In the genomic region with DNA sequence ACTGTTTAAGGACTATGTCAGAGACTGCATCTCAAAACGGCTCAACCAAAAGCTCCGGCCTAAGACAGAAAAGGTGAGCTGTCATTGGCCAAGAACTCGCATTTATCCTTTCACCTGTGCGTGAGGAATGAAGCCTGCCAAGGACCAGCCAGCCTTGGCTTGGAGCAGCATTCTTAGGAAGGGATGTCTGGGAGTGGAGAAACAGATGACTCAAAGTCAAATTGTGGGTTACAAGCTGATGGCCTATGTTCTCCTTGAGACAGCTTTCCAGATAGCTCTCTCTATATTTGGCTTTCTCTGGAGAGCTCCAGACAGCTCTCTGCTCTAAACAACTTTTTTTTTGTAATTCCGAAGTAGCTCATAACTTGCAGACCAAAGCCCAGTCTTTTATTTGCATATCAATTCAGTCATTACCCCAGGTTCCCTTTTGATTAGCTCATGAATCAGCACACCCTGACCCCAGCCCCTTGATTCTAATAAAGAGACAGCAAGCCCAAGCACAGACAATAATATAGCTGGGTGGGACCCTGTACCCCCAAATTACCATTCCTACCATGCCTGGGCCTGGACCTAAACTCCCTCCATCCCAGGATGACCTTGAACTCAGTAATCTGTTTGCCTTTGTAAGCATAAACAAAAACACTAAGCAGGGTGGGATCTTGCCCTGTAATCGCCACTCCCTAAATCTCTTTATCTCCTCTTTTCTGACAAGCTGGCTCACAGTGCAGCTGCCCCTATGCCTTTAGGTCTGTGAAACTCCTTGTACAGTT, we compare ENCODE assay signal across 24 mouse cellular contexts. TPM values are rescaled to one million over a fixed set of nuclear protein-coding genes. Genes with fewer than 3 reads are reported as not detected.
DNase-seq lines count a peak whose midpoint lies in the region; TF ChIP-seq lines count a peak whose summit lies in the region.
"Had no signal": no experiment of that assay in that cellular context is flagged by ENCODE, and none has a peak within 500 bp of the region (broad histone marks: within the 10 kb centered on the region; RNA-seq: fewer than 3 reads in every experiment).

No protein-coding gene starts in this region.

- no peak for TF ChIP-seq CTCF in heart, adult 2 months (IDR thresholded peaks at IDR 0.05)
- TF ChIP-seq CTCF in ES-Bruce4 (IDR thresholded peaks at IDR 0.05; ENCODE audit: low read depth, low read length) = no peak

- H3K36me3 ChIP-seq in heart, adult 2 months (ENCODE audit: control insufficient read depth, insufficient read depth, low read length) = peaks cover 50% of the 10 kb centered on the region
- peaks cover 16% of the 10 kb centered on the region for H3K36me3 ChIP-seq in ES-Bruce4 (ENCODE audit: control insufficient read depth, insufficient read depth, low read length, poor library complexity, severe bottlenecking)
- H3K36me3 ChIP-seq in ES-E14 (ENCODE audit: control insufficient read depth, insufficient read depth, low read length, poor library complexity, severe bottlenecking) = no peaks in the 10 kb centered on the region; the same call in 1 of the 2 replicates
- H3K36me3 ChIP-seq: embryonic facial prominence, embryonic 12.5 days; embryonic facial prominence, embryonic 15.5 days; heart, embryonic 10.5 days; heart, embryonic 13.5 days; hindbrain, embryonic 15.5 days had no signal

- no peak overlapping the region for H3K4me3 ChIP-seq in heart, adult 2 months
- H3K4me3 ChIP-seq in ES-Bruce4 (ENCODE audit: low read depth, low read length) (no peak overlapping the region), ES-E14 (ENCODE audit: insufficient read depth in 1 of 2, low read depth in 1 of 2, low read length in 2 of 2, poor library complexity in 1 of 2, severe bottlenecking in 1 of 2) (peak overlapping the region in 1 of 2 experiments; percentile 34; a peak in 1 of 4 replicates)
- no peak overlapping the region for H3K4me3 ChIP-seq in brown adipose tissue, adult 24 weeks (ENCODE audit: insufficient read depth, low read depth, low read length)
- H3K4me3 ChIP-seq: embryonic facial prominence, embryonic 12.5 days; embryonic facial prominence, embryonic 15.5 days; heart, embryonic 10.5 days; heart, embryonic 13.5 days; hindbrain, embryonic 12.5 days; hindbrain, embryonic 15.5 days had no signal

- peaks cover 8% of the 10 kb centered on the region for H3K4me1 ChIP-seq in heart, adult 2 months (ENCODE audit: control insufficient read depth, insufficient read depth, low read length)
- H3K4me1 ChIP-seq in ES-Bruce4 (ENCODE audit: control insufficient read depth, insufficient read depth, low read length) (peaks cover 6% of the 10 kb centered on the region), ES-E14 (ENCODE audit: control insufficient read depth in 2 of 2, insufficient read depth in 2 of 2, low read length in 2 of 2, poor library complexity in 1 of 2) (peaks cover 5 to 6% of the 10 kb centered on the region in 2 experiments; a peak in 2 of 4 replicates)
- peaks cover 4% of the 10 kb centered on the region; the same call in 1 of the 2 replicates for H3K4me1 ChIP-seq in brown adipose tissue, adult 24 weeks (ENCODE audit: control insufficient read depth, insufficient read depth, insufficient read length, low read length)
- H3K4me1 ChIP-seq: embryonic facial prominence, embryonic 12.5 days had no signal

- H3K27me3 ChIP-seq in heart, adult 2 months (ENCODE audit: control insufficient read depth, insufficient read depth, low read length) = no peaks in the 10 kb centered on the region
- H3K27me3 ChIP-seq in ES-Bruce4 (ENCODE audit: control insufficient read depth, insufficient read depth, low read length, poor library complexity, severe bottlenecking) = no peaks in the 10 kb centered on the region
- H3K27me3 ChIP-seq: hindbrain, embryonic 12.5 days; hindbrain, embryonic 15.5 days had no signal

- in situ Hi-C loops in ES-E14 (cut with MboI; ENCODE audit: low sequenced_read_pairs in 2 of 2, unreplicated experiment in 2 of 2) = no loop called here

- DNase-seq in heart, adult 2 months = no peak
- no peak for DNase-seq in heart, adult 18-20 months
- peak; percentile 78 for DNase-seq in ES-E14 (ENCODE audit: low read depth, low spot score)
- no peak for DNase-seq in testis, postnatal 10 days (ENCODE audit: low spot score)
- no peak for DNase-seq in ovary, adult 18-20 months (ENCODE audit: low spot score)
- no peak for DNase-seq in urinary bladder, adult 18-20 months (ENCODE audit: low spot score in 2 of 2)
- DNase-seq: adrenal gland, adult 2 months; adrenal gland, postnatal 25 days; cerebellum, adult 18-20 months; cerebellum, adult 9-10 months; cerebellum, postnatal 14 days; forebrain, postnatal 0 days; gastrocnemius, postnatal 10 days; gastrocnemius, postnatal 36 days; heart, postnatal 14 days had no signal

- peak overlapping the region; percentile 43 for H3K27ac ChIP-seq in heart, adult 2 months
- peak overlapping the region; percentile 98 for H3K27ac ChIP-seq in ES-Bruce4 (ENCODE audit: insufficient read depth, low read length)
- H3K27ac ChIP-seq in ES-E14 (ENCODE audit: insufficient read depth, low read depth, low read length, poor library complexity, severe bottlenecking) = peak overlapping the region; percentile 96
- H3K27ac ChIP-seq in brown adipose tissue, adult 24 weeks (replicated peaks; ENCODE audit: low read depth, low read length) = 0 out of 2 replicates have a peak overlapping the region, but pooled peaks have one; percentile 18
- H3K27ac ChIP-seq: embryonic facial prominence, embryonic 12.5 days; embryonic facial prominence, embryonic 15.5 days; heart, embryonic 10.5 days; heart, embryonic 13.5 days; hindbrain, embryonic 12.5 days; hindbrain, embryonic 15.5 days had no signal

- peaks cover 8% of the 10 kb centered on the region for H3K79me2 ChIP-seq in heart, adult 2 months (replicated peaks; ENCODE audit: control insufficient read depth, insufficient read depth, low read length)

- WGBS in heart, adult 2 months = 72% methylated on average over 6 of the region's 6 CpGs

- intact Hi-C loops in heart, adult 2 months (cut with DNase I) = no loop called here

- H3K9me3 ChIP-seq in ES-Bruce4 (replicated peaks; ENCODE audit: control insufficient read depth, insufficient read depth, low read length, poor library complexity, severe bottlenecking) = no peaks in the 10 kb centered on the region
- no peaks in the 10 kb centered on the region for H3K9me3 ChIP-seq in ES-E14 (ENCODE audit: control insufficient read depth, insufficient read depth, low read depth, low read length)
- H3K9me3 ChIP-seq: embryonic facial prominence, embryonic 15.5 days; heart, embryonic 10.5 days; hindbrain, embryonic 15.5 days had no signal

- TF ChIP-seq EP300 in heart, adult 2 months (IDR thresholded peaks at IDR 0.05; ENCODE audit: insufficient read depth, low read depth, low read length) = no peak
- TF ChIP-seq EP300 in ES-Bruce4 (IDR thresholded peaks at IDR 0.05; ENCODE audit: insufficient read depth, low read depth, low read length) = peak; percentile 79; the same call in 1 of the 2 replicates

- H3K9ac ChIP-seq in heart, adult 2 months (ENCODE audit: low read depth, low read length) = no peak overlapping the region
- H3K9ac ChIP-seq in ES-Bruce4 (ENCODE audit: low read depth, poor library complexity, severe bottlenecking) = peak overlapping the region; percentile 31; the same call in 1 of the 2 replicates
- H3K9ac ChIP-seq in ES-E14 (ENCODE audit: insufficient read depth, low read depth, low read length, poor library complexity, severe bottlenecking) = 0 out of 2 replicates have a peak overlapping the region, but pooled peaks have one; percentile 10
- H3K9ac ChIP-seq: embryonic facial prominence, embryonic 12.5 days; embryonic facial prominence, embryonic 15.5 days; forebrain, postnatal 0 days; heart, embryonic 13.5 days; hindbrain, embryonic 12.5 days; hindbrain, embryonic 15.5 days had no signal

- no peak for TF ChIP-seq POLR2A in heart, adult 2 months (IDR thresholded peaks at IDR 0.05; ENCODE audit: insufficient read depth, low read depth, low read length)
- no peak for TF ChIP-seq POLR2A in ES-Bruce4 (IDR thresholded peaks at IDR 0.05; ENCODE audit: insufficient read depth, low read length)

TF ChIP-seq in ES-E14, 5 proteins besides CTCF, POLR2A, EP300 and RAD21:
- 0 out of 2 replicates have a peak, but pooled peaks have one; percentile 36 for TF ChIP-seq CHD2 (IDR thresholded peaks at IDR 0.05; ENCODE audit: low read depth, low read length)
- TF ChIP-seq MAFK (IDR thresholded peaks at IDR 0.05; ENCODE audit: insufficient read depth, low read depth, low read length) = no peak

RNA-seq across cellular contexts. Expression of gene Jam2, which starts 5.1 kb away (rescaled TPM):
- 10 to 100 TPM; 77.9 to 81.0 TPM for total RNA-seq in heart, adult 2 months (2021)
- polyA plus RNA-seq in heart, adult 2 months (2012; rRNA removed) = 55.4 and 91.2 TPM in 2 replicates
- total RNA-seq in heart, adult 18-20 months (2021) = 10 to 100 TPM; 85.1 to 92.0 TPM
- 43.5 and 52.7 TPM in 2 replicates for polyA plus RNA-seq in ES-Bruce4 (2011; ENCODE audit: insufficient read depth, insufficient read length, low read depth, missing spikeins)
- total RNA-seq in ES-E14 (2012; rRNA removed) = 225 and 328 TPM in 2 replicates
- 26.8 and 36.1 TPM in 2 replicates for polyA plus RNA-seq in brown adipose tissue, adult 24 weeks (2012; ENCODE audit: insufficient read depth, insufficient read length, missing spikeins)
- total RNA-seq: granulocyte monocyte progenitor cell, adult 5-6 weeks had no signal

RNA-seq across cellular contexts. Expression of gene Mrpl39, which starts 43.5 kb away (rescaled TPM):
- 10 to 100 TPM; 37.7 to 42.4 TPM for total RNA-seq in heart, adult 2 months (2021)
- 24.0 and 34.8 TPM in 2 replicates for polyA plus RNA-seq in heart, adult 2 months (2012; rRNA removed)
- total RNA-seq in heart, adult 18-20 months (2021) = 10 to 100 TPM; 40.3 to 42.9 TPM
- 50.1 and 53.2 TPM in 2 replicates for polyA plus RNA-seq in ES-Bruce4 (2011; ENCODE audit: insufficient read depth, insufficient read length, low read depth, missing spikeins)
- 56.4 and 66.3 TPM in 2 replicates for total RNA-seq in ES-E14 (2012; rRNA removed)
- 79.8 and 83.8 TPM in 2 replicates for polyA plus RNA-seq in brown adipose tissue, adult 24 weeks (2012; ENCODE audit: insufficient read depth, insufficient read length, missing spikeins)

RNA-seq across cellular contexts. Expression of gene Gabpa, which starts 55.7 kb away (rescaled TPM):
- 10 to 100 TPM; 41.3 to 42.6 TPM for total RNA-seq in heart, adult 2 months (2021)
- polyA plus RNA-seq in heart, adult 2 months (2012; rRNA removed) = 10.4 and 22.1 TPM in 2 replicates
- 10 to 100 TPM; 43.4 to 44.6 TPM for total RNA-seq in heart, adult 18-20 months (2021)
- polyA plus RNA-seq in ES-Bruce4 (2011; ENCODE audit: insufficient read depth, insufficient read length, low read depth, missing spikeins) = 116 and 127 TPM in 2 replicates
- total RNA-seq in ES-E14 (2012; rRNA removed) = 92.3 and 95.5 TPM in 2 replicates
- 45.9 and 68.9 TPM in 2 replicates for polyA plus RNA-seq in brown adipose tissue, adult 24 weeks (2012; ENCODE audit: insufficient read depth, insufficient read length, missing spikeins)

RNA-seq across cellular contexts. Expression of gene Atp5j, which starts 56.4 kb away (rescaled TPM):
- total RNA-seq in heart, adult 2 months (2021) = 1,000 to 10,000 TPM; 1,617 to 1,909 TPM
- 665 and 1,027 TPM in 2 replicates for polyA plus RNA-seq in heart, adult 2 months (2012; rRNA removed)
- total RNA-seq in heart, adult 18-20 months (2021) = 1,000 to 10,000 TPM; 1,761 to 1,766 TPM
- polyA plus RNA-seq in ES-Bruce4 (2011; ENCODE audit: insufficient read depth, insufficient read length, low read depth, missing spikeins) = 402 and 421 TPM in 2 replicates
- 85.7 and 149 TPM in 2 replicates for total RNA-seq in ES-E14 (2012; rRNA removed)
- polyA plus RNA-seq in brown adipose tissue, adult 24 weeks (2012; ENCODE audit: insufficient read depth, insufficient read length, missing spikeins) = 659 and 718 TPM in 2 replicates

Comparison
In these comparisons a context has a peak if more than half of its experiments do, and no peak if none do; other contexts are left out.
1. H3K27ac ChIP-seq: peak in every context shown above with its lines; median percentile 98 in ES-Bruce4; 96 in ES-E14; 43 in heart, adult 2 months; 18 in brown adipose tissue, adult 24 weeks.